Mouse (Mus musculus) kidney, adult 2 months (tissue): ENCODE measurements around the gene Lipm.

Experiments used
- CTCF ChIP-seq: fragments of 200-500 bp; conservative IDR thresholded peaks from 2 replicates; pipeline ENCODE4 v1.5.1; 2011; ENCODE audit warnings: low read depth, mild to moderate bottlenecking, control low read depth, low read length, moderate library complexity, mixed read lengths; ENCODE audit not compliant: insufficient read depth, insufficient read length
- POLR2A ChIP-seq: fragments of 200-500 bp; IDR thresholded peaks from one replicate; pipeline ENCODE4 v1.6.1; 2011; ENCODE audit warnings: low read depth, low read length, control low read depth

GRCm38 (mm10) chr19:34096228-34096627, 4.5 kb upstream of the Lipm start:
- TF ChIP-seq CTCF (no peak), POLR2A (no peak)
